Mouse (Mus musculus): ENCODE measurements around the gene Gng2. TPM values are rescaled to one million over a fixed set of nuclear protein-coding genes. Genes with fewer than 3 reads are reported as not detected.

The Gng2 gene
- polyA plus RNA-seq, 1 experiment from 2014 or later, result 152 TPM

DNA sequence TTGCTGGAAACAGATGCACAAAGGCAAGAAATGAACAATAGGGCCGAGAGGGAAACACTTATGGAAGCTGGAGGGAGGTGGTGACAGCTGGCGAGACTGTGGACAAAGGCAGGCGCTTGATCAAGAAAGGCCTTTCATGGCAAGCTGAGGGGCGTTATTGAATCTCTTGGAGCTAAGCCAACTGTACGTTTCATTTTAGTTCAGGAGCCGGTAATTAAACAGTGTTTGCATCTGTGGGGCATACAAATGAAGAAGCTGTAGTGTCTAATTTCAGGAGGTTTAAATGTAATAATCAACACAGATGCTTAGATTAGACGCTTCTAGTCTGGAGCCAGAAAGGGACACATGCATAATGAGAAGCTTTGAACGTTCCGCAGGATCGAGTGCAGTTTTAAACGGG lies 151.9 kb downstream of the Gng2 start:
- Histone ChIP-seq H3K27ac (ENCODE audit: low read depth, low read length) (peak overlapping the region; percentile 79), H3K4me1 (ENCODE audit: control insufficient read depth, insufficient read depth, low read length) (peaks cover 8% of the 10 kb centered on the region), H3K9me3 (ENCODE audit: control insufficient read depth, low read length) (no peaks in the 10 kb centered on the region), H3K27me3 (ENCODE audit: control insufficient read depth, insufficient read depth, low read length) (no peaks in the 10 kb centered on the region), H3K36me3 (ENCODE audit: control insufficient read depth, insufficient read depth, low read length) (peaks cover 5% of the 10 kb centered on the region; the same call in 1 of the 2 replicates), H3K9ac (ENCODE audit: low read length) (peak overlapping the region; percentile 0; the same call in 1 of the 2 replicates), H3K4me2 (no peak overlapping the region), H3K4me3 (ENCODE audit: low read depth, low read length) (no peak overlapping the region)
- ATAC-seq (ENCODE audit: low FRiP score), result peak; percentile 45
- WGBS, result 51% methylated on average over 11 of the region's 11 CpGs
- DNase-seq (ENCODE audit: low spot score, missing footprints), result peak; percentile 87

DNA sequence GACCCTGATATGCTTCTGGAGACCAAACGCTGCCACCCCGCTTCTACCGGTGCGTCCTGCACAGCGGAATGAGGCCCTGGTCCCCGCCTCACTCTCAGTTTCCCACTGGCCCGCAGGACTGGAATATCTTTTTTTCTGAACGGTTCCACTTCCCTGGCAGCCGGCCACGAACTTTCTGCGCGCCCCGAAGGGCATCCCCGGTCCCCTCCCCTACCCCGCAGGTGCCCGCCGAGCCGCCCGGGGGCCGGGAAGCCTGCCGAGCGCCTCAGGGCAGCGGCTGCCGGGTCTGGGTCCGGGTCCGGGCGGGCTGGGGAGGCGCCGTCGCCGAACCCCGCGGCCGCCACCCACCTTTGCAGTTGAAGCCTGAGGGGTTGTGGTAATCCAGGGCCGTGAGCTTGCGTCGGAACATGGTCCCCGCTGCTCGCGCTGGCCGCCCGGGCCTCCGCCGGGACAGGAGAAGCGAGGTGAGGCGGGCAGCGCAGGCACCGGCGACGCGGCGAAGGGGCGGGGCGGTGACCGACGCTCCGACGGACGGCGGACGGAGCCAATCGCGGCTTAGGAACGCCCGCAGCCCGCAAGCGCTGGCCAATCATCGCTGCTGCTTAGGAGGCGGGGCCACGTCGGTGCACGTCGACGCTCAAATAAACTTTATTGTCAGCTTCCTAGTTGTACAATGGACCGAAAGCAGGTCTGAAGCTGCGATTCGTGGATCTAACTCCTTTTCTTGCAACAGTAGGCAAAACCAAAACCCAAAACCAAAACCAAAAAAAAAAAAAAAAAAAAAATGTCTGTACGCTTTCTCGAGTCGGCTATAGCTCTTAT lies 153.9 kb downstream of the Gng2 start, which contains the start of gene Rtraf:
Gene Rtraf, minus strand, starts transcription at position 504 of the 822 bp plus-strand sequence.
- peak within 1 kb of the TSS; percentile 78 for H3K4me2 ChIP-seq
- WGBS, result under 1% methylated on average over 80 of the region's 80 CpGs
- peak within 1 kb of the TSS; percentile 90 for H3K4me3 ChIP-seq (ENCODE audit: low read depth, low read length)
- H3K36me3 ChIP-seq (ENCODE audit: control insufficient read depth, insufficient read depth, low read length), result peaks cover 5% of the 10 kb centered on the region; the same call in 1 of the 2 replicates
- H3K9ac ChIP-seq (ENCODE audit: low read length), result peak within 1 kb of the TSS; percentile 96
- H3K27me3 ChIP-seq (ENCODE audit: control insufficient read depth, insufficient read depth, low read length), result no peaks in the 10 kb centered on the region
- DNase-seq (ENCODE audit: low spot score, missing footprints) (peak; percentile 99), ATAC-seq (ENCODE audit: low FRiP score) (peak; percentile 99)
- peaks cover 8% of the 10 kb centered on the region for H3K4me1 ChIP-seq (ENCODE audit: control insufficient read depth, insufficient read depth, low read length)
- H3K9me3 ChIP-seq (ENCODE audit: control insufficient read depth, low read length), result no peaks in the 10 kb centered on the region
- peak within 1 kb of the TSS; percentile 16 for H3K27ac ChIP-seq (ENCODE audit: low read depth, low read length)

Other genes with a start within 250 kb of the Gng2 start
- 30.0 and 32.2 TPM in 2 replicates for gene Nid2, start 226.4 kb downstream of the Gng2 start, polyA plus RNA-seq (2014; fragmentation: Nextera tagmentation; extraction: Ambion mirVana)
- 277 and 280 TPM in 2 replicates for gene Rtraf, start 153.8 kb downstream of the Gng2 start, polyA plus RNA-seq (2014; fragmentation: Nextera tagmentation; extraction: Ambion mirVana)
- 11.3 and 12.6 TPM in 2 replicates for gene Saysd1, start 160.9 kb upstream of the Gng2 start, polyA plus RNA-seq (2014; fragmentation: Nextera tagmentation; extraction: Ambion mirVana)
- 4.5 and 6.6 TPM in 2 replicates for gene Kcnk5, start 204.2 kb upstream of the Gng2 start, polyA plus RNA-seq (2014; fragmentation: Nextera tagmentation; extraction: Ambion mirVana)

Measured in midbrain, embryonic 11.5 days (tissue).